Mouse (Mus musculus) hematopoietic stem cell, adult 5-6 weeks (primary cell): ENCODE data around the gene Flt1. TPM values are rescaled to one million over a fixed set of nuclear protein-coding genes. Genes with fewer than 3 reads are reported as not detected.

Experiments
- ATAC-seq, 2 experiments: fragments of 125-278 bp in 1 of 2; replicated peaks in 1 of 2; 2 replicates each; pipeline ENCODE4 v1.8.0; 2016 to 2017; ENCODE audit warnings: inconsistent platforms in 2 of 2, mild to moderate bottlenecking in 2 of 2, moderate number of reproducible peaks in 2 of 2, low read depth in 1 of 2, moderate TSS enrichment in 1 of 2; ENCODE audit not compliant: low FRiP score in 2 of 2, poor library complexity in 2 of 2, severe bottlenecking in 2 of 2, insufficient read depth in 1 of 2, low TSS enrichment in 1 of 2
- total RNA-seq: library from RNA; stranded (forward); fragments of 172-1452, 232-1000 nt; gene quantifications from 2 replicates; pipeline ENCODE4 v1.2.3, GENCODE M21; 2017

The Flt1 gene
- 0.05 and 0.44 TPM in 2 replicates for total RNA-seq

GRCm38 (mm10) chr5:147725831-147726700 is at the start of gene Flt1:
TSS of gene Flt1 (minus strand) at chr5:147726011.
- 0 out of 4 replicates have a peak, but pooled peaks of 1 of the 2 experiments have one; percentile 15 for ATAC-seq

GRCm38 (mm10) chr5:147775222-147775621 is 49.4 kb upstream of the Flt1 start:
- no peak for ATAC-seq

- no peak for ATAC-seq
These were observed 44.1 kb upstream of the Flt1 start for GRCm38 (mm10) chr5:147769918-147770317.

GRCm38 (mm10) chr5:147764061-147764460 is 38.2 kb upstream of the Flt1 start:
- ATAC-seq = no peak

- ATAC-seq = no peak
These were observed 36.2 kb upstream of the Flt1 start for GRCm38 (mm10) chr5:147761984-147762383.

- no peak for ATAC-seq
These were observed 35.5 kb upstream of the Flt1 start for GRCm38 (mm10) chr5:147761275-147761674.

GRCm38 (mm10) chr5:147758640-147759319 is 33.0 kb upstream of the Flt1 start:
- peak; percentile 25 to 49; a peak in 1 of 4 replicates for ATAC-seq

- ATAC-seq = peak; percentile 70 to 89
These were observed 32.2 kb upstream of the Flt1 start for GRCm38 (mm10) chr5:147757832-147758587.

GRCm38 (mm10) chr5:147752914-147753341 is 27.1 kb upstream of the Flt1 start:
- ATAC-seq = no peak

- ATAC-seq = 0 out of 4 replicates have a peak, but pooled peaks of 1 of the 2 experiments have one; percentile 20
These were observed 25.9 kb upstream of the Flt1 start for GRCm38 (mm10) chr5:147751673-147752130.

GRCm38 (mm10) chr5:147749972-147750371 is 24.2 kb upstream of the Flt1 start:
- no peak for ATAC-seq

GRCm38 (mm10) chr5:147748081-147748581 is 22.3 kb upstream of the Flt1 start:
- peak; percentile 83 to 92 for ATAC-seq

GRCm38 (mm10) chr5:147744900-147745653 is 19.3 kb upstream of the Flt1 start:
- ATAC-seq = no peak

GRCm38 (mm10) chr5:147742468-147743111 is 16.8 kb upstream of the Flt1 start:
- ATAC-seq = peak; percentile 42 to 79; a peak in 1 of 4 replicates

GRCm38 (mm10) chr5:147736766-147737280 is 11.0 kb upstream of the Flt1 start:
- no peak for ATAC-seq

GRCm38 (mm10) chr5:147733682-147734081 is 7.9 kb upstream of the Flt1 start:
- ATAC-seq = no peak
